Mouse (Mus musculus): ENCODE results near the gene Gm12184. TPM values are rescaled to one million over a fixed set of nuclear protein-coding genes. Genes with fewer than 3 reads are reported as not detected.

The Gm12184 gene
- total RNA-seq, 4 experiments from 2014 or later = 1.6 to 5.4 (median 3.7) TPM

Other genes starting within 250 kb of the Gm12184 start
- 100 to 1,000 TPM; 385 to 495 (median 425) TPM for gene Rack1, start 26.3 kb downstream of the Gm12184 start, total RNA-seq (2022)
- gene Trim41, start 9.3 kb downstream of the Gm12184 start, total RNA-seq (2022) = 10 to 100 TPM; 22.2 to 28.9 (median 23.8) TPM
- gene Trim7, start 515 bp downstream of the Gm12184 start, total RNA-seq (2022) = 10 to 100 TPM; 15.6 to 31.7 (median 17.5) TPM
- 10 to 100 TPM; 11.7 to 13.3 (median 12.1) TPM for gene Irgm1, start 45.0 kb upstream of the Gm12184 start, total RNA-seq (2022)
- gene Gm5431, start 75.6 kb upstream of the Gm12184 start, total RNA-seq (2022) = 1 to 10 TPM in 2 of 4 experiments, under 1 TPM in 2; 0.47 to 1.2 (median 0.90) TPM
- 1 to 10 TPM; 1.7 to 2.9 (median 2.7) TPM for gene Psme2b, start 119.5 kb upstream of the Gm12184 start, total RNA-seq (2022)
- gene Olfr56, start 152.2 kb upstream of the Gm12184 start, total RNA-seq (2022) = under 1 TPM in 3 of 4 experiments, not detected in 1; 0.09 to 0.14 (median 0.09) TPM
- 1 to 10 TPM; 4.0 to 5.6 (median 4.4) TPM for gene 9930111J21Rik1, start 152.7 kb upstream of the Gm12184 start, total RNA-seq (2022)
- 1 to 10 TPM in 3 of 4 experiments, under 1 TPM in 1; 0.79 to 1.2 (median 1.1) TPM for gene Gm12185, start 165.6 kb upstream of the Gm12184 start, total RNA-seq (2022)
- 1 to 10 TPM; 1.6 to 3.4 (median 2.6) TPM for gene Tgtp1, start 167.5 kb upstream of the Gm12184 start, total RNA-seq (2022)
- gene 9930111J21Rik2, start 224.6 kb upstream of the Gm12184 start, total RNA-seq (2022) = 1 to 10 TPM; 4.7 to 6.0 (median 5.6) TPM
- gene Tgtp2, start 237.6 kb upstream of the Gm12184 start, total RNA-seq (2022) = 1 to 10 TPM; 2.1 to 3.9 (median 3.1) TPM
- 1 to 10 TPM; 2.2 to 3.0 (median 2.7) TPM for gene Ifi47, start 249.9 kb upstream of the Gm12184 start, total RNA-seq (2022)

All from heart, adult 8-10 months (tissue).